Mouse (Mus musculus): ENCODE results near the gene Ugt1a7c. TPM values are rescaled to one million over a fixed set of nuclear protein-coding genes. Genes with fewer than 3 reads are reported as not detected.

The Ugt1a7c gene
- polyA plus RNA-seq, 1 experiment from 2014 or later = 0.72 TPM

GRCm38 (mm10) chr1:88213061-88213460, 118.2 kb downstream of the Ugt1a7c start:
- 79% methylated on average over 1 of the region's 1 CpGs for WGBS
- Histone ChIP-seq H3K4me1 (replicated peaks; ENCODE audit: control insufficient read depth, insufficient read depth, low read length) (no peaks in the 10 kb centered on the region), H3K9ac (ENCODE audit: low read length) (no peak overlapping the region), H3K36me3 (ENCODE audit: control insufficient read depth, insufficient read depth, low read length) (no peaks in the 10 kb centered on the region), H3K27me3 (ENCODE audit: control insufficient read depth, insufficient read depth, low read length) (no peaks in the 10 kb centered on the region), H3K9me3 (ENCODE audit: control insufficient read depth, low read length) (peaks cover 60% of the 10 kb centered on the region), H3K4me2 (ENCODE audit: low read depth, low read length, severe bottlenecking) (no peak overlapping the region), H3K4me3 (ENCODE audit: low read depth, low read length) (no peak overlapping the region), H3K27ac (ENCODE audit: low read depth, low read length) (no peak overlapping the region)
- DNase-seq (ENCODE audit: low spot score) (no peak), ATAC-seq (replicated peaks; ENCODE audit: low FRiP score) (no peak)

- H3K9me3 ChIP-seq (ENCODE audit: control insufficient read depth, low read length) = peaks cover 60% of the 10 kb centered on the region
- no peaks in the 10 kb centered on the region for H3K4me1 ChIP-seq (replicated peaks; ENCODE audit: control insufficient read depth, insufficient read depth, low read length)
- no peak for ATAC-seq (replicated peaks; ENCODE audit: low FRiP score)
- H3K36me3 ChIP-seq (ENCODE audit: control insufficient read depth, insufficient read depth, low read length) = no peaks in the 10 kb centered on the region
- H3K27me3 ChIP-seq (ENCODE audit: control insufficient read depth, insufficient read depth, low read length) = no peaks in the 10 kb centered on the region
- H3K4me2 ChIP-seq (ENCODE audit: low read depth, low read length, severe bottlenecking) = no peak overlapping the region
- peak; percentile 66 for DNase-seq (ENCODE audit: low spot score)
- WGBS = 86% methylated on average over 2 of the region's 2 CpGs
- no peak overlapping the region for H3K4me3 ChIP-seq (ENCODE audit: low read depth, low read length)
- H3K27ac ChIP-seq (ENCODE audit: low read depth, low read length) = no peak overlapping the region
- no peak overlapping the region for H3K9ac ChIP-seq (ENCODE audit: low read length)
These were observed 119.1 kb downstream of the Ugt1a7c start for GRCm38 (mm10) chr1:88213766-88214461.

GRCm38 (mm10) chr1:88214462-88214952, 119.6 kb downstream of the Ugt1a7c start:
- Histone ChIP-seq H3K4me3 (ENCODE audit: low read depth, low read length) (no peak overlapping the region), H3K4me1 (replicated peaks; ENCODE audit: control insufficient read depth, insufficient read depth, low read length) (no peaks in the 10 kb centered on the region), H3K36me3 (ENCODE audit: control insufficient read depth, insufficient read depth, low read length) (no peaks in the 10 kb centered on the region), H3K9ac (ENCODE audit: low read length) (no peak overlapping the region), H3K27ac (ENCODE audit: low read depth, low read length) (no peak overlapping the region), H3K4me2 (ENCODE audit: low read depth, low read length, severe bottlenecking) (no peak overlapping the region), H3K27me3 (ENCODE audit: control insufficient read depth, insufficient read depth, low read length) (no peaks in the 10 kb centered on the region), H3K9me3 (ENCODE audit: control insufficient read depth, low read length) (peaks cover 60% of the 10 kb centered on the region)
- DNase-seq (ENCODE audit: low spot score) = peak; percentile 51
- 80% methylated on average over 2 of the region's 2 CpGs for WGBS
- ATAC-seq (replicated peaks; ENCODE audit: low FRiP score) = no peak

DNA sequence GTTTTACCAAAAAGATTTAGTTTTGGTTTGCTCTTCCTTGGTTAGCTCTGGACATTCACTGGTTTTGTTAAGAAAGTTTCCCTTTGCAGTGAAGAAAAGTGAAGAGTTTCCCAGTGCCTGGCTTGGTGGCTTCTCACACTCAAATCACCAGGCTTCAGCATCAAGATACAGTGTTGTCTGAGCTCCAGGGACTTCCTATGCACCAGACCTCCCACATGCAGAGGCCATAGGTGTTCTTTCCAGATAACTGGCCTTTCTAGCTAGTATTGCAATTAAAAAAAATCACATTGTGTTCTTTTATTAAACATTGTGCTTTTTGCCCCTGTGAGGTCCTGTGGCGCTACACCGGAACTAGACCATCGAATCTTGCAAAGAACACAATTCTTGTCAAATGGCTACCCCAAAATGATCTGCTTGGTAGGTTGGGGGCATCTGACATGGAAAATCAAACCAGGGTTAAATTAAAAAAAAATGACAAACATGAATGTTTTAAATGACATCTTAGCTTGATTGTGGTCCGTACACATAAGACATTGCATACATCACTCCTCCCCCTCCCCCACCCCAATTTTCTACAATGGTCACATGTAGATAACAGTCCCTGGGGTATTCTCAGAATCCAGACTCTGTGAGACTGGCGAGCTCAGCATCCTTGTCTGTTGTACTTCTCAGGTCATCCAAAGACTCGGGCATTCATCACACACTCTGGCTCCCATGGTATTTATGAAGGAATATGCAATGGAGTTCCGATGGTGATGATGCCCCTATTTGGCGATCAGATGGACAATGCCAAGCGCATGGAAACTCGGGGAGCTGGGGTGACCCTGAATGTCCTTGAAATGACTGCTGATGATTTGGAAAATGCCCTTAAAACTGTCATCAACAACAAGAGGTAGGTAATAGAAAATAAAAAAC, 120.9 kb downstream of the Ugt1a7c start:
- ATAC-seq (replicated peaks; ENCODE audit: low FRiP score) (no peak), DNase-seq (ENCODE audit: low spot score) (peak; percentile 54)
- no peaks in the 10 kb centered on the region for H3K27me3 ChIP-seq (ENCODE audit: control insufficient read depth, insufficient read depth, low read length)
- H3K27ac ChIP-seq (ENCODE audit: low read depth, low read length) = no peak overlapping the region
- H3K9ac ChIP-seq (ENCODE audit: low read length) = no peak overlapping the region
- no peaks in the 10 kb centered on the region for H3K36me3 ChIP-seq (ENCODE audit: control insufficient read depth, insufficient read depth, low read length)
- 71% methylated on average over 10 of the region's 10 CpGs for WGBS
- H3K9me3 ChIP-seq (ENCODE audit: control insufficient read depth, low read length) = peaks cover 60% of the 10 kb centered on the region
- no peak overlapping the region for H3K4me2 ChIP-seq (ENCODE audit: low read depth, low read length, severe bottlenecking)
- H3K4me3 ChIP-seq (ENCODE audit: low read depth, low read length) = no peak overlapping the region
- no peaks in the 10 kb centered on the region for H3K4me1 ChIP-seq (replicated peaks; ENCODE audit: control insufficient read depth, insufficient read depth, low read length)

DNA sequence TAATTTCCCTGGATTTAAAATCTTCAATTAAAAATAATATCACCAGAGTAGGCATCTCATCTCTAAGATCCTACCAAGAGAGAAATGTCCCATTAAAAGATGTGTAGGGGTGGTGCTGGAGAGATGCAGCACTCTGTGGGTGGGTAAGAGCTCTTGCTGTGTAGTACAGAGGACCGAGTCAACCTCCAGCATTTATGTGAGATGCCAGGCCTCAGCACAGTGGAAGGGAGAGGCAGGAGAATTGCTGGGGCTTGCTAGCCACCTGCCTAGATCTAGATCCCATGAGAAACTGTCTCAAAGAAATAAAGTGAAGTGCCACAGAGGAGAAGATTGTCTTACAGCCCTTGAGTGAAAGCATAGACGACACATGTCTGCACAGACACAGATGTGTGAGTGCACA, 121.7 kb downstream of the Ugt1a7c start:
- no peak overlapping the region for H3K4me3 ChIP-seq (ENCODE audit: low read depth, low read length)
- ATAC-seq (replicated peaks; ENCODE audit: low FRiP score) (no peak), DNase-seq (ENCODE audit: low spot score) (peak; percentile 51)
- H3K36me3 ChIP-seq (ENCODE audit: control insufficient read depth, insufficient read depth, low read length) = no peaks in the 10 kb centered on the region
- no peak overlapping the region for H3K27ac ChIP-seq (ENCODE audit: low read depth, low read length)
- H3K27me3 ChIP-seq (ENCODE audit: control insufficient read depth, insufficient read depth, low read length) = no peaks in the 10 kb centered on the region
- H3K4me2 ChIP-seq (ENCODE audit: low read depth, low read length, severe bottlenecking) = no peak overlapping the region
- H3K9ac ChIP-seq (ENCODE audit: low read length) = no peak overlapping the region
- H3K4me1 ChIP-seq (replicated peaks; ENCODE audit: control insufficient read depth, insufficient read depth, low read length) = no peaks in the 10 kb centered on the region
- H3K9me3 ChIP-seq (ENCODE audit: control insufficient read depth, low read length) = peaks cover 57% of the 10 kb centered on the region
- 54% methylated on average over 2 of the region's 2 CpGs for WGBS

- DNase-seq (ENCODE audit: low spot score) = peak; percentile 55
- Histone ChIP-seq H3K4me3 (ENCODE audit: low read depth, low read length) (no peak overlapping the region), H3K36me3 (ENCODE audit: control insufficient read depth, insufficient read depth, low read length) (no peaks in the 10 kb centered on the region), H3K4me1 (replicated peaks; ENCODE audit: control insufficient read depth, insufficient read depth, low read length) (no peaks in the 10 kb centered on the region), H3K9ac (ENCODE audit: low read length) (no peak overlapping the region), H3K9me3 (ENCODE audit: control insufficient read depth, low read length) (peaks cover 53% of the 10 kb centered on the region), H3K4me2 (ENCODE audit: low read depth, low read length, severe bottlenecking) (no peak overlapping the region), H3K27ac (ENCODE audit: low read depth, low read length) (no peak overlapping the region), H3K27me3 (ENCODE audit: control insufficient read depth, insufficient read depth, low read length) (no peaks in the 10 kb centered on the region)
- no peak for ATAC-seq (replicated peaks; ENCODE audit: low FRiP score)
- WGBS = 68% methylated on average over 2 of the region's 2 CpGs
These were observed 122.3 kb downstream of the Ugt1a7c start for GRCm38 (mm10) chr1:88217144-88217543.

- peaks cover 50% of the 10 kb centered on the region for H3K9me3 ChIP-seq (ENCODE audit: control insufficient read depth, low read length)
- H3K9ac ChIP-seq (ENCODE audit: low read length) = no peak overlapping the region
- H3K4me1 ChIP-seq (replicated peaks; ENCODE audit: control insufficient read depth, insufficient read depth, low read length) = no peaks in the 10 kb centered on the region
- H3K36me3 ChIP-seq (ENCODE audit: control insufficient read depth, insufficient read depth, low read length) = no peaks in the 10 kb centered on the region
- no peak overlapping the region for H3K4me2 ChIP-seq (ENCODE audit: low read depth, low read length, severe bottlenecking)
- no peak overlapping the region for H3K27ac ChIP-seq (ENCODE audit: low read depth, low read length)
- ATAC-seq (replicated peaks; ENCODE audit: low FRiP score) = no peak
- no peaks in the 10 kb centered on the region for H3K27me3 ChIP-seq (ENCODE audit: control insufficient read depth, insufficient read depth, low read length)
- H3K4me3 ChIP-seq (ENCODE audit: low read depth, low read length) = no peak overlapping the region
- DNase-seq (ENCODE audit: low spot score) = no peak
- WGBS = 48% methylated on average over 3 of the region's 3 CpGs
These were observed 122.7 kb downstream of the Ugt1a7c start for GRCm38 (mm10) chr1:88217576-88217975.

DNA sequence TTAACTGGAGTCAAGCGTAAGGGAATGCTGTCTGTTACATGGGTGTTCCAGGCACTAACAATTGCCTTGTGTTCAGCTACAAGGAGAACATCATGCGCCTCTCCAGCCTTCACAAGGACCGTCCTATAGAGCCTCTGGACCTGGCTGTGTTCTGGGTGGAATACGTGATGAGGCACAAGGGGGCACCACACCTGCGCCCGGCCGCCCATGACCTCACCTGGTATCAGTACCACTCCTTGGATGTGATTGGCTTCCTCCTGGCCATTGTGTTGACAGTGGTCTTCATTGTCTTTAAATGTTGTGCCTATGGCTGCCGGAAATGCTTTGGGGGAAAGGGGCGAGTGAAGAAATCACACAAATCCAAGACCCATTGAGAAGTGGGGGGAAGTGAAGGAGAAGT, 123.2 kb downstream of the Ugt1a7c start:
- Histone ChIP-seq H3K36me3 (ENCODE audit: control insufficient read depth, insufficient read depth, low read length) (no peaks in the 10 kb centered on the region), H3K4me3 (ENCODE audit: low read depth, low read length) (no peak overlapping the region), H3K4me2 (ENCODE audit: low read depth, low read length, severe bottlenecking) (no peak overlapping the region), H3K9me3 (ENCODE audit: control insufficient read depth, low read length) (peaks cover 45% of the 10 kb centered on the region), H3K27ac (ENCODE audit: low read depth, low read length) (no peak overlapping the region), H3K4me1 (replicated peaks; ENCODE audit: control insufficient read depth, insufficient read depth, low read length) (no peaks in the 10 kb centered on the region), H3K9ac (ENCODE audit: low read length) (no peak overlapping the region), H3K27me3 (ENCODE audit: control insufficient read depth, insufficient read depth, low read length) (no peaks in the 10 kb centered on the region)
- peak; percentile 64 for DNase-seq (ENCODE audit: low spot score)
- no peak for ATAC-seq (replicated peaks; ENCODE audit: low FRiP score)
- WGBS = 72% methylated on average over 9 of the region's 9 CpGs

Data from forebrain, embryonic 11.5 days (tissue).